Mouse (Mus musculus) activated CD4-positive, CD25-positive, alpha-beta regulatory T cell (primary cell): ENCODE data around the gene Rap2a. TPM values are rescaled to one million over a fixed set of nuclear protein-coding genes. Genes with fewer than 3 reads are reported as not detected.

Experiments
- polyA plus RNA-seq, 2 experiments: library from polyadenylated mRNA; unstranded; fragments of 100-300 nt; shearing (Covaris generic); gene quantifications; one replicate each; pipeline ENCODE4 v1.2.1; 2017

Gene Rap2a
- 1 to 10 TPM; 4.2 to 7.8 TPM for polyA plus RNA-seq

GRCm38 (mm10) chr14:120477982-120478568 lies at the start of gene Rap2a:
TSS of gene Rap2a (plus strand) at chr14:120478444.

Other genes with a start within 250 kb of the Rap2a start
- 10 to 100 TPM; 54.2 to 64.7 TPM for gene Mbnl2, start 202.8 kb upstream of the Rap2a start, polyA plus RNA-seq